Mouse (Mus musculus): ENCODE measurements at regions not wholly inside any gene's neighbourhood (a gene's known extent, or its start where the extent isn't known, plus 50 kb on each side); places are given as distances from the start of the nearest gene placed in this dataset.
"Not testable (repeated sequence)": the region's sequence is repeated elsewhere in the genome, so short reads cannot be mapped to it uniquely, and the experiment has no call there.

GRCm38 (mm10) chr8:93443631-93444030 is 64.1 kb upstream of the Ces1h start:
- intact Hi-C loops (cut with DNase I) = not testable (repeated sequence)

GRCm38 (mm10) chr8:93441936-93442335 is 62.4 kb upstream of the Ces1h start:
- no peak for DNase-seq
- intact Hi-C loops (cut with DNase I) = no loop called here

More at GRCm38 (mm10) chr8:93443631-93444030, 64.1 kb upstream of the Ces1h start:
- not testable (repeated sequence) for DNase-seq

- DNase-seq; intact Hi-C loops (cut with DNase I): not testable (repeated sequence)
Measured at GRCm38 (mm10) chr8:93436586-93436985, 57.1 kb upstream of the Ces1h start.

- intact Hi-C loops (cut with DNase I) = loop anchor here (1.0 kb wide), 2 partner anchors 371 to 419 kb away; no protein-coding TSS in a partner anchor
- peak; percentile 68 to 75 for DNase-seq
Measured at GRCm38 (mm10) chr8:93430637-93431036, 51.1 kb upstream of the Ces1h start.

All from heart, postnatal 10 days (tissue).